Mouse (Mus musculus) lung, postnatal 36 days (tissue): Measurements from ENCODE around the gene Gnaq.

Experiments used
- DNase-seq: peaks from one replicate; pipeline ENCODE4 v3.0.0; 2022; ENCODE audit warnings: mixed read lengths

Gene Gnaq

DNA sequence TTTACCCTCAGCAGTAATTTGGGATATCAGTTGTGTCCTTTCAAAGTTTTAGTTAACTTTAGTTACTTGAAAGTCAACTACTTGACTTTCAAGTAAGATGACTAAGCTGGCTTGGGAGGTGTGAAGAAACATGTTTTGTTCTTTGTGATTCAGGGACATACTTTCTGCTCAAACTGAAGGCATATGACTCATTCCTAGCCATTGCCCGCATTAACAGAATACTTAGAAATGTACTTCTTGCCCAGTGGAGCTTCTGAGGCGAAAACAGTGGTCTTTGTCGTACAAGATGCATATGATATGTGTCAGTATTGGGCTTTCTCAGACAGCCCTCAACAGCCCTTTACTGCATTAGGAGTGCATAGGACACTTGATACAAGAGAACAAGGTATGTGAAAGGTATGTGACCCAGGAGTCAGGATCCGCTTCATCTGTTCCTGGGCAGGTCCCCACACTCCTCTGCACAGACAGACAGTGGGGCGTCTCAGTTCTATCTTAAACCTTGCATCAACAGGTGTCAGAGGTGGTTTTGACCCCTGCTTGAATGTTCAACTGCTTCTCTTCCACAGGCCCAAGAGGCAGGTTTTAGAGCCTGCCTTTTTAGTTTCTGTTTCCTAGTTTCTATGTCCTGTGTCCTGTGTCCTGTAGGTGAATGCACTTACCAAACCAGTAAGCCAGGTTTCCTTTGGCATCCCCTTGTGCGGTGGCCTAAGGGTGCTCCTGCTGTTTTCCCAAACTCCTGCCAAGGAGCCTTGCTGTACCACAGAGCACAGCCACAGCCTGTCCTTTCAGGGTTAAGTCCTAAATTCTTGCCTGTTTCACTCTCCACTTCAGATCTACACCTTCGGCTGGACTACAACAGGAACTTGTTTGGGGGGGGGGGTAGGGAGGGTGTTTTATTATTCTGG is 72.4 kb downstream of the Gnaq start:
- peak; percentile 78 for DNase-seq

GRCm38 (mm10) chr19:16209616-16210015 is 77.0 kb downstream of the Gnaq start:
- no peak for DNase-seq

DNA sequence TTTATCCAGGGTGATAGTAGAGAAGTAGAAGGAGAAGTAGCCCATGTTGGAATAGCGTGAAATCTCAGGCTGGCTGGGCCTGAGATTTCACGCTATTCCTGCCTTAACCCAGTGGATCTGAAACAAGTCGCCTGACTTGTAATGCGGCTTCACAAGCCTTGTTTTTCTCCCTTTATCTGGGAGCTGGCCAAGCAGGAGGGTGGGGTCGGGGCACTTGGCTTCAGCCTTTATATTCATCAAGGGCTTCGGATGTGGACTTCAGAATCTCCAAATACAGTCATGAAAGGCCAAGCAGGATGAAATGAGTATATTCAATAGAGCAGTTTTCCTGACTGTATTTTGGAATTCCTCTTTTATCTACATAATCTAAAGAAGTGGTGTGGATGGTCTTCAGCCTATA is 82.3 kb downstream of the Gnaq start:
- DNase-seq: peak; percentile 91

DNA sequence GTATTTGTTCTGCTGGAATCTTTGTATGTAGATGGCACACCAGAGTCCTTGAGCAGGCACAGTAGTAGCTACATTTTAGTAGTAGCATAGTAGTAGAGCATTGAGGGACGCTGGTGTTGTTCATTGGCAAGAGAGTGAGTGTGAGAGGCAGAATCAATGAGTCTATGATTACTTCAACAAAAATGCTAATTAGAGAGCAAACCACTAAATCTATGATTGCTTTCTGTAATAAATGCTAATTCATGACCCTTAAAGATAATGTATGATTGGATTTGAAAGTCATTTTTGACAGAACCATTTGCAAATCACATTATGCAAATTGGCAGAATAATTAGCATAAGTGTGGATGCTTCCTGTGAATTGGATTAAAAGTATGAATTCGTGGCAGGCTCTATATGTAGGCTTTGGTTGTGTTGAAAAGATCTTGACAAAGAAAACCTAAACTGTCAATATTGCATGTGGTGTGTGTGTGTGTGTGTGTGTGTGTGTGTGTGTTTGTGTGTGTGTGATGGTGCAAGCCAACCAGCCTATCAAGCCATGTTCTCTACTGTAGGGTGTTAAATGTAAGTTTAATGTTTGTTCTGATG is 82.9 kb downstream of the Gnaq start:
- no peak for DNase-seq

- no peak for DNase-seq
Measured at GRCm38 (mm10) chr19:16219978-16220377, 87.3 kb downstream of the Gnaq start.

GRCm38 (mm10) chr19:16222526-16222925 is 89.9 kb downstream of the Gnaq start:
- DNase-seq: peak; percentile 30

GRCm38 (mm10) chr19:16223126-16223525 is 90.5 kb downstream of the Gnaq start:
- DNase-seq: no peak

DNA sequence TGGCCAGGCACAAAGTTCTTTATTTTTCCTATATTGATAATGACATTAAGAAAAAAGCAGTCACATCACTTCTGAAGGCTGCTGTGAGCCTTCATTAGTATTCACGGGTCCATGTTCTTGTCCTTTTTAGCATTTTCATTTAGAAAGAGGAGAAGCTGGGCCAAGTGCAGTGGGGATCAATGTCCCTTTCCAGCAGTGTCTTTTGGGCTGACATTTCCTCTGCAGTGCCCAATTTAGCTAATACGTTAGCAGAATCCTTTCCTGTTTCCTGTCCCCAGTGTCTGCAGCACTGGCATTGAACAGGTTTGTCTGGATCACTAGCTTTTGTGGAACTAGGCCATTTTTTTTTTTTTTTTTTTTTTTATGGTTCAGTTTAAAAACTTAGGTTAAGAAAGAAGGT is 92.2 kb downstream of the Gnaq start:
- no peak for DNase-seq

GRCm38 (mm10) chr19:16231584-16231983 is 99.0 kb downstream of the Gnaq start:
- DNase-seq: no peak

DNA sequence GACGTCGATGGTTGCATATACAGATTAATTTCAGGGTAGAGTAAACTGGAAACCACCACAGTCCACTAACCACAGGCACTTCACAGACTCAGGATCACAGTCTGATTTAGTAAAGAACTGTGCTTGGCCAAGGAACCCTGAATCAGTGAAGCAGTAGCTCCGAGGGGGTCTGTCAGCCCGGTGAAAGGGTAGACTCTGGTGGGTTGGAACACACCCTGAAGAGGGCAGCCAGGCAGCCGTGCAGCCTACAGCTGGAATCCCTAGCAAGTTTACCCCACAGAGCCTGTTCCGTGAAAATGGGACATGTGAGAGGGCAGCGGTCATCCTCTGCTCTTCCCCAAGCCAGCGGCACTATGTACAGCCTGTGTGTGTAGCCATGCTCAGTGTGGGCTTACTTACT is 103.0 kb downstream of the Gnaq start:
- DNase-seq: no peak

DNA sequence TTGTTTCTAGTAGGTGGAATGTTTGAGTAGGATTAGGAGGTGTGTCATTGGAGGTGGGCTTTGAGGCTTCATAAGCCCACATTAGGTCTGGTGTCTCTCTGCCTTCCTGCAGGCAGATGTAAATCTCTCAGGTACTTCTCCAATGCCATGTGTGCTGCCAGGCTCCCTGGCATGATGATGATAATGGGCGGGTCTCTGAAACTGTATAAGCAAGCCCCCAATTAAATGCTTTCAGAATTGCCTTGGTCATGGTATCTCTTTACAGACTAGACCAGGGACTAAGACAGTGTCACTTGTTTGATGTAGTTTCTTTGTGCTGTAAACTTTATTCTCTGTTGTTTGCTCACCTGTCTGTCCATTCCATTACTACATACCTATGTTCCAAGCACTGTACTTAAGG is 104.4 kb downstream of the Gnaq start:
- DNase-seq: no peak

- no peak for DNase-seq
Measured at GRCm38 (mm10) chr19:16238072-16238471, 105.4 kb downstream of the Gnaq start.

DNA sequence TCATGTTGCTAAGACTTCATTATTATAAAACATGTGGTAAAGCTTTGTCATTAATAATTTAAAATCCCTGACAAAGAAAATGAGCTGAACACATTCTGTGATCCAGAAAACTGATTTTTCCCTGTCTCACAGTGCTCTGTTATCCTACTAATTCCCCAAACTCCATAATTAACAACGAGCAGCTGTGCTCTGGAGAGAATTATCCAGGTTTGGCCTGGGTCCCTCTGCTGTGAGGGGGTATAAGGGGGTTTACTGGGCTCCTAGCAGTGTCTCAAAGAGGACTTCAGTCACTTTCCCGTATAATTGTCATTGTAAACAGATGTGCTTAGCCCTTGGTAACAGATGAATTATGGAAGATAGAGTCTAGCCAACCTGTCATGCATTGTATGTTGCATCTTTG is 105.9 kb downstream of the Gnaq start:
- no peak for DNase-seq

GRCm38 (mm10) chr19:16242708-16243107 is 110.1 kb downstream of the Gnaq start:
- DNase-seq: no peak

DNA sequence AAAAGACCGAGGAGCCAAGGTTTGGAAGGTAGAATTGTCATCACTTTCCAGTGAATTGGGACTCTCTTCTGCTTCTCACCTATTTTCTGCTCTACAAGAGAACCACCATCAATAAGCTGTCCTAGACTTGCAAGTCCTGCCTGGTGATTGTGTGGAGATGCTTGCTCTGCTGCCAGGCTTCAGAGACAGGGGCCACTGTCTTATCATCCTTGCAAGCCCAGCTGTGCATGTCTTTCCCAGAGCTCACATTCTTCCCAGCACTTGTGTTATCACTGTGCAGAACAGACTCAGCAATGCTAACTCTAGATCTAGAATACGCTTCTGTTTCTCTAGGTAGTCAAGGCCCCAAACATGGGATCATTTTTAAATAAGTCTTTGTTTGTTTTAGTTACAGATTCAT is 116.4 kb downstream of the Gnaq start:
- no peak for DNase-seq

DNA sequence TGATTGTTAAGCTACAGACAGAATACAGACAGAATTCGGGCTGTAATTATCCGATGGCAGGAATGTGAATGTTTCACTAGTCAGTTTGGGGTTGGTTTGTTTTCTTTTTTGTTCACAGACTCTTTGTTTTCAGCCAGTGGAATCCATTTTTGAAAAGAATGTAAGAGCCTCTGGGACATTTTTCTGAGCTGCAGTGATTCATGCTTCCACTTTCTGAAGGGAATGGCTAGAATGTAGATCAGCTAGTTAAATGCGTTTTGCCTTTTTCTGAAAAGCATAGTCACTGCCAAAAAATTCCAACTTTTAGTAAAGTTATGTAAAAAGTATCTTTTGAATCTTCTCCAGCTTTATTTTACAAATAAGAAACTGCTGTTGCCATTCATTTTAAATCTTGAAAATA is 118.3 kb downstream of the Gnaq start:
- no peak for DNase-seq

GRCm38 (mm10) chr19:16251819-16252218 is 119.2 kb downstream of the Gnaq start:
- DNase-seq: no peak

GRCm38 (mm10) chr19:16252696-16253095 is 120.1 kb downstream of the Gnaq start:
- DNase-seq: peak; percentile 61

DNA sequence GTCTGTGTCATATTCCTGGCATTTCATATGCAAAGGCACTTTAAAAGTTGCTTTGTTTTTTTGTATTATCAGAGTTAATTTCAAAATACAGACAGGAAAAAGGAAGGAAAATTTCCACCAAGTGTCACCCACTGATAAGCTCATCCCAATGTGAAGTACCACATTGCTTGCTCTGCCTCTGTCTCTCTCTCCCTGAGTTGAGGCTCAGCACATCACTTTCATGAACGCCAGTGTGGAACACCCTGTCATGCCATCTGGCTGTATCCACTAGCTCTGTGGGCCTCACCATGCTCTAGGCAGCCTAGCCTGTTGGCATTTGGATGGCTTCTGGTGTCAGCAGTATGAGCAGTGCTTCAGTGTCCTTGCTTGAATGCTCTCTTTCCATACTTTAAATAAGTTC is 122.2 kb downstream of the Gnaq start:
- DNase-seq: no peak

DNA sequence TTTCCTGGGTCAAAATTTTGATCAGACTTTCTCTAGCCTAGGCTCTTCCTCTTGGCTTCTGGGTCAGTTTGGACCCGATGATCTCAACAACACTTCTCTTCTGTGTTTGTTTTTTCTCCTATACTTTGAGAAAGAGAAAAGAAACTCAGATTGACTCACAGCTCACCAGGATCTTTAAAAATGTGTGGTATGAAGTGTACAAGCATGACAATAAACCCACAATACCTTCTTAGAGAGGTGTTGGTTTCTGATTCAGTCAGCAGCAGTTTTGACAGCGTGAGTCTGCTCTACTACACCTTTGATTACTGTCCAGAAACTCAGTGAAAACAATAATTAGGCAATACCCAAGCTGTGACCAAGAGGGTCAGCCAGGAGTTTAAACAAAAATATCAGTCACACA is 122.7 kb downstream of the Gnaq start:
- DNase-seq: no peak

- DNase-seq: peak; percentile 72
Measured at GRCm38 (mm10) chr19:16258766-16259355, 126.2 kb downstream of the Gnaq start.

DNA sequence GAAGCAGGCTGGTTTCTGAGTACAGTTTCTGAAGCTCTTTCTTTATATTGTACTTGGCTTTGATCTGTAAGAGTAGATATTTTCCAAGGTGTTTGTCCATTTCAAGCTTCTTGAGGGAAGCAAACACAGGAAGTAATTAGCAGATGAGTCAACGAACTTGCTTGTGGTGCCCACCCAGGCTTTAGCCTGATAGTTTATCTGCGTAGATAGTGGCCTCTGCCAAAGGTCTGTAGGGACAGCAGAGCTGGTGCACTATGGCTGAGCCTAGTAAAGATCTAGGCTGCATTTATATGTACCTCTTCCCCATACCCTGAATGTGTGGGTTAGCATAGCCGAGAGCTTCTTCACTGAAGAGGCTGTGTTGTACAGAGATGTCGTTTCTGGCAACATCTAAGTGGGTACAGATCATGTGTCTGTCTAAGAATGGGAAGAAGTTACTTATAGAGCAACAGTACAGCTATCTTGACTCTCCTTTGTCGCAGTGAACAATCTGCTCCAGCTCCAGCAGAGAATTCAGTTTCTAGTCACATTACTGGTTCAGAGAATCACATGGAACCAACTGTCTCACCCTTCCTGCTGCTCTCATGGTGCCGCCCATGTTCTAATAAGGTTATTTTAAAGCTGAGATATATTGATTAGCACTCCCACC is 127.3 kb downstream of the Gnaq start:
- peak; percentile 51 for DNase-seq

GRCm38 (mm10) chr19:16260435-16260832 is 127.8 kb downstream of the Gnaq start:
- DNase-seq: peak; percentile 40

GRCm38 (mm10) chr19:16260973-16261372 is 128.3 kb downstream of the Gnaq start:
- DNase-seq: no peak
